Mouse (Mus musculus) embryonic facial prominence, embryonic 15.5 days (tissue): ENCODE measurements around the gene Tktl1. TPM values are rescaled to one million over a fixed set of nuclear protein-coding genes. Genes with fewer than 3 reads are reported as not detected.

Source experiments
- ATAC-seq: fragments of 200-750 bp; cut with Nextera tagmentation; 2 replicates; pipeline ENCODE4 v1.8.0; 2017; ENCODE audit warnings: low read depth, moderate TSS enrichment; ENCODE audit not compliant: insufficient number of reproducible peaks, low FRiP score, low TSS enrichment
- H3K27ac ChIP-seq: fragments of 300-500 bp; sonication (generic); replicated peaks from 2 replicates; pipeline ENCODE4 v1.5.1; 2015; ENCODE audit warnings: mild to moderate bottlenecking, inconsistent platforms
- H3K27me3 ChIP-seq: fragments of 300-500 bp; sonication (generic); 2 replicates; pipeline ENCODE4 v1.6.1; 2015; ENCODE audit warnings: inconsistent platforms
- H3K36me3 ChIP-seq: fragments of 300-500 bp; sonication (generic); 2 replicates; pipeline ENCODE4 v1.6.1; 2015; ENCODE audit warnings: mild to moderate bottlenecking, inconsistent platforms
- H3K4me1 ChIP-seq: fragments of 300-500 bp; sonication (generic); 2 replicates; pipeline ENCODE4 v1.6.1; 2015; ENCODE audit warnings: inconsistent platforms
- H3K4me2 ChIP-seq: fragments of 300-500 bp; sonication (generic); replicated peaks from 2 replicates; pipeline ENCODE4 v1.6.1; 2015; ENCODE audit warnings: mild to moderate bottlenecking, inconsistent platforms
- H3K4me3 ChIP-seq: fragments of 300-500 bp; sonication (generic); replicated peaks from 2 replicates; pipeline ENCODE4 v1.5.1; 2015; ENCODE audit warnings: mild to moderate bottlenecking, inconsistent platforms
- H3K9ac ChIP-seq: fragments of 300-500 bp; sonication (generic); 2 replicates; pipeline ENCODE4 v1.6.1; 2015; ENCODE audit warnings: inconsistent platforms
- H3K9me3 ChIP-seq: fragments of 300-500 bp; sonication (generic); replicated peaks from 2 replicates; pipeline ENCODE4 v1.6.1; 2016; ENCODE audit warnings: inconsistent platforms
- WGBS: fragments of 180-500 bp; shearing (Covaris S2); methylation state at CpG from one replicate; pipeline ENCODE4 v1.1.7; 2015; 5-methylcytosine and 5-hydroxymethylcytosine counted together
- polyA plus RNA-seq: library from polyadenylated mRNA; unstranded; fragments of >200 nt; fragmentation: Nextera tagmentation; extraction: Ambion mirVana; gene quantifications from 2 replicates; pipeline ENCODE4 v1.2.1, GENCODE M21; 2015

Gene Tktl1
- polyA plus RNA-seq, 1 experiment from 2014 or later: not detected

DNA sequence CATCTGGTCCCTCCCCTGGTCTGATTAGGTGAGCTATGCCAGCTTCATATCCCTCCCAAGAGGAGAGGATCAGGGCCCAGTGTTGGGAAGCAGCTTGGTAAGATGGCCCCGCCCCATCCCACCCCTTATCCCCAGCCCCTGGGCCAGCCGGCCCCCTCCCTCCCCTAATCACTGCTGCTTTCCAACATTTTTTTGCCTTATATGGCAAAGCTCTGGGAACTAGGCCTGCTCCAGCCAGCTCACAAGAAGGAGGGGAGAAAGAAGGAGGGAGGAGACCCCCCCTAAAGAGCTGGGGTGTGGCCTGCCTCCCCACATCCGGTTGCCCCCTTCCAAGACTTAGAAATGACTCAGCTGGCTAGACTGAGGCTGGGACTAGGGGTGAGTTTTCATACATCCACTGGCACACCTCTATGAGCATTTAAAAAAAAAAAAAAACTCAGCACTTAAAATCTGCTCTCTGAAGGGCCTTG lies 67.6 kb downstream of the Tktl1 start:
- WGBS: 9% methylated on average over 3 of the region's 3 CpGs
- Histone ChIP-seq H3K9me3 (no peaks in the 10 kb centered on the region), H3K9ac (peak overlapping the region; percentile 6; the same call in 1 of the 2 replicates), H3K4me1 (peaks cover 9% of the 10 kb centered on the region; the same call in 1 of the 2 replicates), H3K27me3 (no peaks in the 10 kb centered on the region), H3K4me2 (peak overlapping the region; percentile 51), H3K36me3 (peaks cover 34% of the 10 kb centered on the region), H3K4me3 (peak overlapping the region; percentile 54), H3K27ac (peak overlapping the region; percentile 88)
- ATAC-seq: peak; percentile 74

DNA sequence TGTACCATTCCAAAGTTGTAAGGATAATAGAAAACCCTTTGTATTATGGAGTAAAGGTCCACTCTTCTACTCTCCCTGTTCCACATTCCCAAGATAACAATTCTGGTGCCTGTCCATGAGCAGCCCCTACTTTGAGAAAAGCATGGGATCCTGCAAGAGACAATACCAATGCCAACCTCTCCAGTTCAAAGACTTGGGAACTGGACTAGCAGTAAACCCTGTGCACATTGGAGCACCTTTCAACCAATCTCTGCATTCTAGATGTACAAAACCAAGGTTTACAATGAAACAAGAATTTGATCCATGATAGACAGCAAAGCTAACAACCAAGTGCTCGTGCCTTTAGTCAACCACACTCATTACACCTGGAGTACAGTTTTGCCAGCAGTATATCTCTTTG lies 68.0 kb downstream of the Tktl1 start:
- WGBS: 25% methylated on average over 1 of the region's 1 CpGs

DNA sequence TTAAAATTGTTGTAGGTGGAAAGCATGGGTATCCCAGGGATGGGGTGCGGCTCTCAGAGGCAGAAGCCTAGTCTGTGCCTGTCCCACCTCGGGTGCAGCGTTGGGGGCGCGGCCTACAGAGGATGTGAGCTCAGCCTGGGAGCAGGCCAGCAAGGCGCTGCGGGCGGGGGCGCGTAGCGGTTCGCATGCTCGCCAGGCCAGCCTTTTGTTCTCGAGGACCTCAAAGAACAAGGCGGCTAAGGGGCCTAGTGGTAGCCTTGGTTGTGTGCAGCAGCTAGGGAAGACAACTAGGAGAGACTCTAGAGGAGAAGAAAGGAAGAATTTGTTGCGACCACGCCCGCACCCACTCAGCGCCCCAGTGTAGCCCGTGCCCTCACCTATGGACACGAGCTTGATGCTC lies 68.6 kb downstream of the Tktl1 start:
- Histone ChIP-seq H3K4me3 (peak overlapping the region; percentile 54), H3K4me1 (peaks cover 9% of the 10 kb centered on the region; the same call in 1 of the 2 replicates), H3K9ac (peak overlapping the region; percentile 58), H3K36me3 (peaks cover 24% of the 10 kb centered on the region), H3K9me3 (no peaks in the 10 kb centered on the region), H3K27ac (peak overlapping the region; percentile 88), H3K4me2 (peak overlapping the region; percentile 51), H3K27me3 (no peaks in the 10 kb centered on the region)
- 25% methylated on average over 21 of the region's 21 CpGs for WGBS
- peak; percentile 51; the same call in 1 of the 2 replicates for ATAC-seq

More for the DNA sequence above, 68.0 kb downstream of the Tktl1 start:
- H3K4me3 ChIP-seq: peak overlapping the region; percentile 54
- H3K27ac ChIP-seq: peak overlapping the region; percentile 88
- H3K4me2 ChIP-seq: peak overlapping the region; percentile 51
- no peaks in the 10 kb centered on the region for H3K9me3 ChIP-seq
- H3K36me3 ChIP-seq: peaks cover 30% of the 10 kb centered on the region
- H3K9ac ChIP-seq: peak overlapping the region; percentile 58; the same call in 1 of the 2 replicates
- no peaks in the 10 kb centered on the region for H3K27me3 ChIP-seq
- no peak for ATAC-seq
- H3K4me1 ChIP-seq: peaks cover 9% of the 10 kb centered on the region; the same call in 1 of the 2 replicates

DNA sequence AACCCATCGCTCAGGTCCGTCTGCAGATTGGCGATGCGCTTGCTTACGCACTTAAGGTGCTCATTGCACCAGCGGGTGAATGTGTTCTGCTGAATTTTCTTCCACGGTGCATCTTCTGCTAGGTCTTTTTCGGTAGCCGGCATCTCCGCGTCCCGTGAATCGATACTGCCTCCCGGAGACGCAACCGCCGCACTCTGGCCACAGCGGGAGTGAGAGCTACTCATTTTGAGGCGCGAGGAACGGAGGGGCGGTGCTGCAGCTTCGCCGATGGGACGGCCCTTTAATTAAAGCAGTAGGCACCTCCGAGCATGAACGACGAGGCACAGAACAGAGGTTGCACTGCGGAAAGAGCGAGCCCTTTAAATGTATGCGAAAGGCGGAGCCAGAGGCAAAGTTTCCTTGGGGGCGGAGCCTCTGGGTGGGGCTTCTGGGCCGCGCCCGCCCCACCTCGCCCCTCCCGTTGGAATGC lies 69.2 kb downstream of the Tktl1 start:
- Histone ChIP-seq H3K9ac (peak overlapping the region; percentile 58), H3K4me3 (peak overlapping the region; percentile 54), H3K4me2 (peak overlapping the region; percentile 51), H3K9me3 (no peaks in the 10 kb centered on the region), H3K36me3 (peaks cover 18% of the 10 kb centered on the region), H3K27ac (peak overlapping the region; percentile 88), H3K27me3 (no peaks in the 10 kb centered on the region), H3K4me1 (peaks cover 9% of the 10 kb centered on the region; the same call in 1 of the 2 replicates)
- ATAC-seq: peak; percentile 89
- 19% methylated on average over 38 of the region's 38 CpGs for WGBS

DNA sequence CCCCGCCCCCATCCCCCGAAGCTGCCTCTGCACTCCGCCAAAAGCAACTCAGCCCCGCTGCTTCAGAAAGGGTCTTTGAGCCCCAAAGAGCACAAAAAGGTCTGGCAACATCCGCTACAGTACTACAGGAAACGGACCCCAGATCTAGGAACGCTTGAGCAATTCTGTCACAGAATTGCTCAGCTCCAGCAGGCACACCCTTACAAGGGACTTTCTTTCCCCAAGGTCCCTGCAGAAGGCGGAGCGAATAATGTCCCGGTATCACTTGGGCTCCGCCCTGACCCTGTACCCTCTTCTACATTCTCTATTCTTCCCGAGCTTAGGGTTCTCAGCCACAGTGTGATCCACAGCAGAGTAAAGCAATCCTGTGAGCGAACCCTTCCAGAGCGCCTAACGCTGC lies 69.6 kb downstream of the Tktl1 start:
- H3K36me3 ChIP-seq: peaks cover 14% of the 10 kb centered on the region
- 21% methylated on average over 15 of the region's 15 CpGs for WGBS
- ATAC-seq: peak; percentile 9; the same call in 1 of the 2 replicates
- peak overlapping the region; percentile 88 for H3K27ac ChIP-seq
- peak overlapping the region; percentile 35; the same call in 1 of the 2 replicates for H3K9ac ChIP-seq
- no peaks in the 10 kb centered on the region for H3K27me3 ChIP-seq
- peak overlapping the region; percentile 54 for H3K4me3 ChIP-seq
- peaks cover 9% of the 10 kb centered on the region; the same call in 1 of the 2 replicates for H3K4me1 ChIP-seq
- no peaks in the 10 kb centered on the region for H3K9me3 ChIP-seq
- H3K4me2 ChIP-seq: peak overlapping the region; percentile 47

DNA sequence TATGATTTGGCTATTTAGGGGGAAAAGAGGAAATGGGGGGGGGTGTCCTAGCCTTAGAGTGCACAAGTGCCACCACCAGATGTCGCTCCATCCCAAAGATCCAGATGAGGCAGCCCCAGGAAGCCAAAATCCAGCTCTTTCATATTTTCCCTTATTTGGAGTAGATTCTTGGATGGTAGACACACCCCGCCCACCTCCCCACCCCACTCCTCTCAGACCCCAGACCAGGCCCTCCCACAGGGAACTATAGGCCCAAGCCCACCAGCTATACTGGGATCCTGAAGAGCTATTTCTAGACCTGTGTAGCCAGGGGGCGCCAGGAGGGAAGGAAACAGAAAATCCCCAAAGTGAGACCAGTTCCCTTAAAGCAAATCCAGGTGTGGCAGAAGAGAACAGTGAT lies 71.6 kb downstream of the Tktl1 start:
- Histone ChIP-seq H3K27ac (peak overlapping the region; percentile 72), H3K9me3 (no peaks in the 10 kb centered on the region), H3K4me2 (peak overlapping the region; percentile 59), H3K4me3 (peak overlapping the region; percentile 46), H3K36me3 (no peaks in the 10 kb centered on the region), H3K4me1 (0 out of 2 replicates have a peak, but pooled peaks cover 9% of the 10 kb centered on the region), H3K27me3 (no peaks in the 10 kb centered on the region), H3K9ac (no peak overlapping the region)
- 10% methylated on average over 3 of the region's 3 CpGs for WGBS
- peak; percentile 35; the same call in 1 of the 2 replicates for ATAC-seq

DNA sequence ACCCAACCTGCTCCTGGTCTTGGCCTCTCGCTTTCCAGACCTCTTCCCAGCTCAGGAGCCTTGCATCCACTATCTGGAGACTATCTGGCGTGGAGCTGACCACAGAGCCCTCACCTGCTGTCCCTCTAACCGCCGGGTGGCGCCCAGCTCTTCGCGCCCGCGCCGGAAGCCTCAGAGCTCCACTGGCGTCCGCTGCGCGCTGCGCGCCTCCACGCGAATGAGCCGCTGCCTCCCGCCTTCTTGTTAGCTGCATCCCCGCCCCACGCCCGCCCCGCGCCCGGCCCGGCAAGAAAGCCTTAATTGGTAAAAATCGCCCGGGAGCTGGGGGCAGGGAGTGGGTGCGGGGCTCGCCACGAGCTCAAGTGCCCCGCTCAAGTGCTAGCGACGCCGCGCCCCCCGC lies 72.6 kb downstream of the Tktl1 start, which contains the start of gene Flna:
Gene Flna, minus strand, starts transcription at position 206 of the 400 bp plus-strand sequence.
- no peaks in the 10 kb centered on the region for H3K36me3 ChIP-seq
- 0 out of 2 replicates have a peak, but pooled peaks cover 5% of the 10 kb centered on the region for H3K4me1 ChIP-seq
- peak within 1 kb of the TSS; percentile 46 for H3K4me3 ChIP-seq
- no peaks in the 10 kb centered on the region for H3K9me3 ChIP-seq
- peak within 1 kb of the TSS; percentile 59 for H3K4me2 ChIP-seq
- no peak for ATAC-seq
- peak within 1 kb of the TSS; percentile 72 for H3K27ac ChIP-seq
- 15% methylated on average over 38 of the region's 38 CpGs for WGBS
- peak within 1 kb of the TSS; percentile 26; the same call in 1 of the 2 replicates for H3K9ac ChIP-seq
- H3K27me3 ChIP-seq: no peaks in the 10 kb centered on the region

DNA sequence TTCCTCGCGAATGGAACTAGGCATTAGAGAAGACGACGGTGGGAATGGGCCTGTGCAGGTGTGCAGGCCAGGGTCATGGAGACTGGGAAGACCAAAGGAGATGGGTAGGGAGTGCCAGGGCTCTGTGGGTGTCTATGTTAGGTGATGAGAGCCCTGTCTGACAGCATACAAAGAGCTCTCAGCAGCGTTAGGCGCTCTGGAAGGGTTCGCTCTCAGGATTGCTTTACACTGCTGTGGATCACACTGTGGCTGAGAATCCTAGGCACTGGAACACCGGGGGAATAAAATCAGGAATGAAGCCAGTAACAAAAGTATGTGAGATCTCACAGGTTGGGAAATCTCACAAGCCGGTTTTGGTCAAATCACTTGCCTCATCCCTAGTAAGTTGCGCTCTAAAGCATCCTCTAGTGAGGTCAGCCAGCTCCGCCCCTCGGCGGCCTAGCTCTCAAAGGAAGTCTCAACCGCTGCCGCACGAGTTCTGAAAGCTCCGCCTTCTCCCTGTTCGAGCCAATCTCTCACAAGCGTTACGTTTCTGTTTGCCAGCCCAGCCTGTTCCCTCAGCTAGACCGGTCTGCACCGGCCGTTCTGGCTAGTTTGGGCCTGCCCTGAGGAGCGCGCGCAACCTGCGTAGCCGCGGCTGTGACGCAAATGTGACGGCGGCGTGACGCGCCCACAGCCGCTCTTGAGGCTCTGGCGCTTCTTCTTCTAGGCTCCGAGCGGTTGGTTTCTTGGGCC lies 77.3 kb downstream of the Tktl1 start, which contains the start of gene Emd:
Gene Emd, plus strand, starts transcription at position 535 of the 735 bp plus-strand sequence.
- Histone ChIP-seq H3K9me3 (no peaks in the 10 kb centered on the region), H3K9ac (peak within 1 kb of the TSS; percentile 59), H3K4me1 (no peaks in the 10 kb centered on the region), H3K27me3 (no peaks in the 10 kb centered on the region), H3K36me3 (peaks cover 10% of the 10 kb centered on the region; the same call in 1 of the 2 replicates), H3K4me3 (peak within 1 kb of the TSS; percentile 58), H3K4me2 (peak within 1 kb of the TSS; percentile 52), H3K27ac (peak within 1 kb of the TSS; percentile 93)
- peak; percentile 95 for ATAC-seq
- WGBS: 18% methylated on average over 39 of the region's 39 CpGs

DNA sequence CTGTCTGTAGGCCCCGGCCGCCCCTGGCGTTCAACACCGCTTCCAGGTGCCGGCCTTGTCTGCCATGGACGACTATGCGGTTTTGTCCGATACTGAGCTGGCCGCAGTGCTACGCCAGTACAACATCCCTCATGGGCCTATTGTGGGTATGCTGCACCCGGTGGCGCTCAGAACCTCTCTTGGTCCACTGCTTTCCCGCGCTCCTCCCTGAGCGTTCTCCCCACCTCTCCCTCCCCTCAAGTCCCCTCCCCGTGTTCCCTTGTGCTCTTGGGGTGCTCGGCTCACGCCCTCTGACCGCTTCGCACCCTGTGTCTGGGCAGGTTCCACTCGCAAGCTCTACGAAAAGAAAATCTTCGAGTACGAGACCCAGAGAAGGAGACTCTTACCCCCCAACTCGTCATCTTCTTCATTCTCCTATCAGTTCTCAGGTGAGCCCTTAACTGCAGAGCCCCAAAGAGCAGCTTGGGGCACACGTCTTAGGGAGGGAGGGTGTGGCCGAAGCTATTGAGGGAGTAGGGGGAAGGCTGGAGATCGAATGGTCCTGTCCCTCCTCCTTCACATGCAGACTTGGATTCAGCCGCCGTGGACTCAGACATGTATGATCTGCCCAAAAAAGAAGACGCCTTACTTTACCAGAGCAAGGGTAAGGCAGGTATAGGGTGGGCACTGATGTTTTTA lies 78.0 kb downstream of the Tktl1 start:
- Histone ChIP-seq H3K27ac (peak overlapping the region; percentile 93), H3K36me3 (peaks cover 10% of the 10 kb centered on the region; the same call in 1 of the 2 replicates), H3K27me3 (no peaks in the 10 kb centered on the region), H3K4me2 (peak overlapping the region; percentile 52), H3K4me3 (peak overlapping the region; percentile 58), H3K4me1 (no peaks in the 10 kb centered on the region), H3K9ac (peak overlapping the region; percentile 59), H3K9me3 (no peaks in the 10 kb centered on the region)
- ATAC-seq: no peak; the same call in 1 of the 2 replicates
- 20% methylated on average over 31 of the region's 31 CpGs for WGBS

DNA sequence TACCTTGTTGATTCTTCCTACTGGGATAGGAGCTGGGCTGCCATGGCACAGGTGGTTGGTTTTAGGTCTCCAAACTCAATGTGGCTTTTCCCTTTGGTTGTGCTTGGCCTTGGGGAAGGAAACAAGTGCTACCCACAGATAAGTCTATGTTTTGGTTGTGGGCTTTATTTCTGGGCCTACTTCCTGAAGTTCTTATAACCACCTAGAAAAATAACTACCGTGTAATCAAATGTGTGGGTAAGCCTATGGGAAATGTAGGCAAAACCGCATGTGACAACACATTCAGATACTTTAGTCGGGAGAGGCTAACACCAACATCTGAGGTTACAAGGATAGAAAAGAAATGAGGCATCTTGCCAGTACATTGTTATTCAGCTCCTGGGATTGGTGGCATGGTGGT lies 80.7 kb downstream of the Tktl1 start:
- no peaks in the 10 kb centered on the region for H3K9me3 ChIP-seq
- H3K27ac ChIP-seq: no peak overlapping the region
- H3K27me3 ChIP-seq: no peaks in the 10 kb centered on the region
- no peak for ATAC-seq
- H3K9ac ChIP-seq: no peak overlapping the region
- peaks cover 13% of the 10 kb centered on the region; the same call in 1 of the 2 replicates for H3K36me3 ChIP-seq
- no peaks in the 10 kb centered on the region for H3K4me1 ChIP-seq
- H3K4me3 ChIP-seq: no peak overlapping the region
- H3K4me2 ChIP-seq: no peak overlapping the region
- WGBS: 89% methylated on average over 3 of the region's 3 CpGs
